Mouse (Mus musculus): ENCODE measurements around the gene Maml3.

GRCm38 (mm10) chr3:51905903-51906302, 199.0 kb downstream of the Maml3 start:
- TF ChIP-seq POLR2A (IDR thresholded peaks at IDR 0.05; ENCODE audit: insufficient read length, low read depth): no peak
- no peak for TF ChIP-seq USF1 (IDR thresholded peaks at IDR 0.05; ENCODE audit: low read depth)
- TF ChIP-seq TCF12 (IDR thresholded peaks at IDR 0.05; ENCODE audit: insufficient read depth, poor library complexity, severe bottlenecking): no peak
- TF ChIP-seq E2F4 (IDR thresholded peaks at IDR 0.05; ENCODE audit: insufficient read depth): no peak
- no peak for TF ChIP-seq CEBPB (IDR thresholded peaks at IDR 0.05; ENCODE audit: insufficient read depth, poor library complexity, severe bottlenecking)

Data from myocyte (in vitro differentiated cells).